Mouse (Mus musculus): Measurements from ENCODE around the gene Tmem206.

The Tmem206 gene

GRCm38 (mm10) chr1:191325726-191326232 lies at the start of gene Tmem206:
TSS of gene Tmem206 (plus strand) at chr1:191325912.
- peak; percentile 97 to 98 for DNase-seq (ENCODE audit: low spot score in 2 of 2)

- DNase-seq (ENCODE audit: low spot score in 2 of 2), result no peak
Observed at GRCm38 (mm10) chr1:191276181-191276580, 49.5 kb upstream of the Tmem206 start.

- DNase-seq (ENCODE audit: low spot score in 2 of 2), result peak; percentile 56 to 57
Observed at GRCm38 (mm10) chr1:191277549-191278059, 48.1 kb upstream of the Tmem206 start.

GRCm38 (mm10) chr1:191278324-191278723 lies 47.4 kb upstream of the Tmem206 start:
- DNase-seq (ENCODE audit: low spot score in 2 of 2), result no peak

DNA sequence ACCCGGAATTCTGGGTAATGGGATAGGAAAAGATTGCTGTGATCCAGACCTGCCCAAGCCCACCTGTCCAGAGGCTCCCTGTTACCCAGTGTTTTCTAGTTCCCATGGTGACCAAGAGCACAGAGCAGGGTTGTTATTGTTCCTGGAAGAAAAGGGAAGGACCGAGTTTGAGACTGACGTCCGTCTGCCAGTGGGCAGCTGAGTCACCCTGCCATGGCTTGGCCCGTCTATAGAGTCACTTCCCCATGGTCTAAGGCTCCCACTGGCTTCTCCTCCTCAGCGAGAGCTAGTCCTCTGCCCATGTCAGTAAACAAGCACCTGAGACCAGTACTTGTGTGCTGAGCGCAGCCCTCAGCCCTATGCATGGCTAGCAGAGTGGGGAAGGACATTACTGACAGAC lies 44.5 kb upstream of the Tmem206 start:
- peak; percentile 15 to 27 for DNase-seq (ENCODE audit: low spot score in 2 of 2)

DNA sequence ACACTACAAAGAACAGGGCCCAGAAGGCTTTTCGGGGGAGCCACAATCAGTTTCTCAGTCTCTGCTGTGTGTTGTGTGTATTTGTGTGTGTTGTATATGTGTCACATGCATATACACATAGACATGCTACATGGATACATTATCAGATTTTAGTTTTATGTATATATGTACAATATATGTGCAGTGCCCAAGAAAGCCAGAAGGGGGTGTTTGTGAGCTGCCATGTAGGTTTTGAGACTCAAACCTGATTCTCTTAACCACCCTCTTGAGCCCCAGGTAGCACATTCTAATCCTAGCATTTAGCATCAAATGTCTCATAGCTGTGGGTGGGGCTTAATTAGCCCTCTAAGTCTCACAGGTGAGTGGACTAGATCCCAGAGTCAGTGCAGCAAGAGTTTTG lies 43.4 kb upstream of the Tmem206 start:
- DNase-seq (ENCODE audit: low spot score in 2 of 2), result no peak

GRCm38 (mm10) chr1:191283110-191284040 lies 42.3 kb upstream of the Tmem206 start:
- no peak for DNase-seq (ENCODE audit: low spot score in 2 of 2)

- no peak for DNase-seq (ENCODE audit: low spot score in 2 of 2)
Observed at GRCm38 (mm10) chr1:191284502-191284901, 41.2 kb upstream of the Tmem206 start.

DNA sequence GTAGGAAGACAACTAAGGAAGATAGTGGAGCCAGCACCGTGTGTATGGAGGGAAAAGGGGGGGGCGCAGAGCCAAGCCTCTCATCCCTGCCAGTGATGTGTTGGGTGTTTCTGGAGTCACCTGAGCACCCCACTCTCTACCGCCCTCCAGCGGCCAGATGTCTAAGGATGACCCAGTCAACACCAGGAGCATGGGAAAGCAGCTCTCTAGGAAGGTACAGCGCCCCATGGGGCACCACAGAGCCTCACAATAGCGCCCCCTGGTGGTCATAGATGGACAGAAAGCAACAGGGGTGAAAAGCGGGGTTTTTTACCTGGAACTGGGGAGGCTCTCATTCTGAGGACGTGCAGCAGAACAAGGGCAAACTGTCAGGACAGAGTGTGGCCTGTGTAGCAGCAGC lies 37.0 kb upstream of the Tmem206 start:
- DNase-seq (ENCODE audit: low spot score in 2 of 2), result peak; percentile 22 to 47

GRCm38 (mm10) chr1:191292348-191292747 lies 33.4 kb upstream of the Tmem206 start:
- DNase-seq (ENCODE audit: low spot score in 2 of 2), result no peak

DNA sequence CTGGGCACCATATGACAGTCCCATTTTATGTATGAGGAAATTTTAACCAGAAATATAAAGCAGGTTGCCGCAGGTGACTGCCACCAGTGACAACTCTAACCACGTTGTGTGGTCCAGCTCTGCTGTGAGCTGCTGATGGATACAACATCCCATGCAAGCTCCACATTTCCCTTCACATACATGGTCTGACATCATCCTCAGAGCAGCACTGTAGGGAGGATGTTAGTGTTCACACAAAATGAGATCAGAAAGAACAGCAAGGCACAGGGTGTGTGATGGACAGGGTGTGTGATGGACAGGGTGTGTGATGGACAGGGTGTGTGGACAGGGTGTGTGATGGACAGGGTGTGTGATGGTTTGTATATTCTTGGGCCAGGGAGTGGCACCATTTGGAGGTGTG lies 32.7 kb upstream of the Tmem206 start:
- DNase-seq (ENCODE audit: low spot score in 2 of 2), result no peak

- DNase-seq (ENCODE audit: low spot score in 2 of 2), result no peak
Observed at GRCm38 (mm10) chr1:191293996-191294795, 31.5 kb upstream of the Tmem206 start.

DNA sequence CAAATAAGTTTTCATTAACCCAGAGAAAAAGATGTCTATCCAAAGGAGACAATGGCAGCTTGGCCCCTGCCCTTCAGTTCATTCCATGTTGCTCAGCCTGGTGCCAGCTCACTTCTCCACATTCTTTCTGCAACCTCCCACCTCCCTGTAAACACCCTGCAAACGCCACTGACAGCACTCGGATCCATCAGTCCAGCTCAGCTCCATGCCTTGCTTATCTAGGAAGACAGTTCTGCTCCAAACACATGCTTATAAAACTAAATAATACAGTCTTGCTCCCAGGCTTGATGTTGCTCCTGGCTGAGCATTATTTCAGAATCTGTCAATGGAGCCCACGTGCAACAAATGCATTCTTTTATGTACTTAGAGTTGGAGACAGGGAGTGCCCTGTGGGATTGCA lies 29.9 kb upstream of the Tmem206 start:
- DNase-seq (ENCODE audit: low spot score in 2 of 2), result no peak

DNA sequence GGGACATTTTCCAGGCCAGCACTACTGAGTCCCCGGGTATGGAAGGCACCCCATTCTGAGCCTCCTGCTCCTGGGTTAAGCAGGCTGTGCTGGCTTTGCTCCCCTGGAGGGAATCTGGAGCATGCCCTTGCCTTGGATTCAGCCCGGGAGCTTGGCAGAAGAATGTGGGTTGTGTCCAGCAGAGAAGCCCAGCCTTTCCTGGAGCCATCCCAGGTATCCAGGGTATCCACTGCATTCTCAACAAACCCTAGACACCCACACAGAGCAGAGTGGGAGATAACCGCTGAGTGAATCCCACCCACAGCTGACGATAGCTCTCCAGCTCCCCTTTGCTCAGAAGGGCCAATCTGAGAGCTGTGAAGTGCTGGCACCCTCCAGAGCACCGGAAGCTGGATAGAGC lies 29.3 kb upstream of the Tmem206 start:
- DNase-seq (ENCODE audit: low spot score in 2 of 2), result no peak

- no peak for DNase-seq (ENCODE audit: low spot score in 2 of 2)
Observed at GRCm38 (mm10) chr1:191298304-191298703, 27.4 kb upstream of the Tmem206 start.

GRCm38 (mm10) chr1:191299215-191299942 lies 26.3 kb upstream of the Tmem206 start:
- DNase-seq (ENCODE audit: low spot score in 2 of 2), result no peak

DNA sequence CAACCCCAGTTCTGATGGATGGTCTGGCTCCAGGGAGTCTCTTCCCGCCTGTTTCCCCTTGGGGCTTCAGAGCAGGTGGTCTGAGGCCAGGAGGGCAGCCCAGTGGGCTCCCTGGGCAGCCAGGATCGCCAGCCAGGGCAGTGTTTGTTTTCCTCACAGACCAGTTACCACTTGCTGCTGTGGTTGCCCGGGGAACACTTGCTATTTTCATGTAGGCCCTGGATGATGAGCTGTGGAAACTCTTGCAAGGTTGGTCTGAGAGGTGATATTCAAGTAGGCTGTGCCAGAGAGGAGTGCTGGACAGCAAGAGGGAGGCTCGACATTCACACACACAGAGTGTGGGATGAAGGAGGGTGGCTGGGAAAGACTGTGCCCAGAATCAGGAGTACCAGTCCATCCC lies 23.8 kb upstream of the Tmem206 start:
- no peak for DNase-seq (ENCODE audit: low spot score in 2 of 2)

DNA sequence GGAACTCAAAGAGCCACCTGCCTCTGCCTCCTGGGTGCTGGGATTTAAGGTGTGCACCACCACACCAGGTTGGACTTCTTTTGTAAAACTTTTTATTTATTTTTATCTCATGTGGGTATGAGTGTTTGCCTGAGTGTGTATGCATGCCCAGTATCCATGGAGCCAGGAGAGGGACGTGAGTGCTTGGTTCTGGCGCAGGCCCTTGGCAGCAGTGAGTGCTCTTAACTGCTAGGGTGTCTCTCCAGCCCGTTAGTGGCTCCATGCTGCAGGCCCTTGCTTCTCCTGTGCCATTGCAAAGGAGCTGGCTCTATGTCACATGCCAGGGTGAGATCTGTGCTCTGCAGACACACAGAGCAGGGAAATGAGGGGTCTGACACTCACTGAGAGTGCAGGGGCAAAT lies 22.0 kb upstream of the Tmem206 start:
- no peak for DNase-seq (ENCODE audit: low spot score in 2 of 2)

DNA sequence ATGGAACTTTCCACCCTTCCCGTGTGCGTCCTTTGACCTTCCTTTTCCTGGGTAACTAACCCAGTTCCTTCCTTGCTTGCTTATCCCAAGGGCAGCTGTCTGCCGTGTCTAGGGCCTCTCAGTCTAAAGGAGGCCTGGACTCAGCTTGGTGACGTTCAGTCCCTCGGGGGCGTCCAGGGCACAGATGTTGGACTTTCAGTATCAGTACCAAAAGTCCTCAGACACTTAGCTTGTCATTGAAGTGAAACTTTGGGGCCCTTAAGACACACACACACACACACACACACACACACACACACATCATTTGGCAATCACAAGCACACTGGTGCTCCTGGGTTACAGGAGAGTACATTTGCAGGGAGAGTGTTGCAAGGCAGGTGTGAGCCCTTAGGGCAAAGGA lies 21.5 kb upstream of the Tmem206 start:
- DNase-seq (ENCODE audit: low spot score in 2 of 2), result no peak

GRCm38 (mm10) chr1:191305610-191306009 lies 20.1 kb upstream of the Tmem206 start:
- DNase-seq (ENCODE audit: low spot score in 2 of 2), result no peak

- DNase-seq (ENCODE audit: low spot score in 2 of 2), result no peak
Observed at GRCm38 (mm10) chr1:191306316-191306715, 19.4 kb upstream of the Tmem206 start.
